Mouse (Mus musculus): ENCODE data around the gene Fam166b.

- no peak for TF ChIP-seq POLR2A (IDR thresholded peaks at IDR 0.05; ENCODE audit: borderline replicate concordance, extremely low read depth, low read depth, low read length)
- no peak for TF ChIP-seq CTCF (IDR thresholded peaks at IDR 0.05; ENCODE audit: insufficient read depth, low read length)
Measured at GRCm38 (mm10) chr4:43452315-43452714, 23.4 kb upstream of the Fam166b start.

All from lung, adult 2 months (tissue).